Mouse (Mus musculus): ENCODE data around the gene Nkap. TPM values are rescaled to one million over a fixed set of nuclear protein-coding genes. Genes with fewer than 3 reads are reported as not detected.

Nkap gene
- total RNA-seq (2023), result 10 to 100 TPM; 18.8 to 20.2 TPM

GRCm38 (mm10) chrX:37126671-37127358 lies at the start of gene Nkap:
Gene Nkap, plus strand, starts transcription at chrX:37126795.

GRCm38 (mm10) chrX:37084927-37085660 lies 41.5 kb upstream of the Nkap start, which contains the start of gene Rpl39:
Gene Rpl39, minus strand, starts transcription at chrX:37085402.

GRCm38 (mm10) chrX:37110193-37110880 lies 16.3 kb upstream of the Nkap start, which contains the start of gene Upf3b:
Gene Upf3b, minus strand, starts transcription at chrX:37110322.

GRCm38 (mm10) chrX:37168742-37169141 lies 42.1 kb downstream of the Nkap start, which contains the start of gene Akap14:
Gene Akap14, minus strand, starts transcription at chrX:37168842.

GRCm38 (mm10) chrX:37191105-37191743 lies 64.6 kb downstream of the Nkap start, which contains the start of the genes Ndufa1 and Rnf113a1:
Gene Ndufa1, minus strand, starts transcription at chrX:37191163.
Gene Rnf113a1, plus strand, starts transcription at chrX:37191245.

Other genes with a start within 250 kb of the Nkap start
- gene Nkrf, start 223.9 kb upstream of the Nkap start, total RNA-seq (2023), result 10 to 100 TPM; 13.0 to 13.3 TPM
- 100 to 1,000 TPM; 100 to 126 TPM for gene Sept6, start 135.0 kb upstream of the Nkap start, total RNA-seq (2023)
- gene Sowahd, start 78.0 kb upstream of the Nkap start, total RNA-seq (2023), result not detected
- gene Rpl39, start 41.4 kb upstream of the Nkap start, total RNA-seq (2023), result 1,000 to 10,000 TPM; 1,325 to 1,365 TPM
- 10 to 100 TPM; 54.1 to 55.9 TPM for gene Upf3b, start 16.5 kb upstream of the Nkap start, total RNA-seq (2023)
- not detected for gene Akap14, start 42.0 kb downstream of the Nkap start, total RNA-seq (2023)
- 10 to 100 TPM; 83.4 to 91.6 TPM for gene Ndufa1, start 64.4 kb downstream of the Nkap start, total RNA-seq (2023)
- 1 to 10 TPM; 1.5 to 2.2 TPM for gene Rnf113a1, start 64.5 kb downstream of the Nkap start, total RNA-seq (2023)
- not detected for gene Gm9, start 84.2 kb downstream of the Nkap start, total RNA-seq (2023)
- not detected for gene Rhox1, start 95.5 kb downstream of the Nkap start, total RNA-seq (2023)
- not detected for gene Rhox2a, start 118.2 kb downstream of the Nkap start, total RNA-seq (2023)
- not detected for gene Rhox3a, start 123.1 kb downstream of the Nkap start, total RNA-seq (2023)
- not detected for gene Rhox4a, start 138.5 kb downstream of the Nkap start, total RNA-seq (2023)